Mouse (Mus musculus) thymus, adult 2 months (tissue): ENCODE data around the gene Sytl3. TPM values are rescaled to one million over a fixed set of nuclear protein-coding genes. Genes with fewer than 3 reads are reported as not detected.

Experiments used
- DNase-seq: peaks from one replicate; pipeline ENCODE4 v3.0.0; 2021
- H3K27ac ChIP-seq: fragments of 200-500 bp; 2 replicates; pipeline ENCODE4 v1.5.1; 2012; ENCODE audit warnings: low read length, control low read depth; ENCODE audit not compliant: control insufficient read depth, insufficient read depth
- H3K27me3 ChIP-seq: fragments of 200-500 bp; 2 replicates; pipeline ENCODE4 v1.6.1; 2012; ENCODE audit warnings: mild to moderate bottlenecking, low read length, moderate library complexity, mixed read lengths; ENCODE audit not compliant: control insufficient read depth, insufficient read depth
- H3K36me3 ChIP-seq: fragments of 200-500 bp; 2 replicates; pipeline ENCODE4 v1.6.1; 2012; ENCODE audit warnings: mild to moderate bottlenecking, low read length, moderate library complexity; ENCODE audit not compliant: control insufficient read depth, insufficient read depth
- H3K4me1 ChIP-seq: fragments of 200-500 bp; replicated peaks from 2 replicates; pipeline ENCODE4 v1.6.1; 2012; ENCODE audit warnings: low read length; ENCODE audit not compliant: control insufficient read depth, insufficient read depth
- H3K4me3 ChIP-seq: fragments of 200-500 bp; 2 replicates; pipeline ENCODE4 v1.5.1; 2012; ENCODE audit warnings: mild to moderate bottlenecking, low read length, control low read depth, moderate library complexity; ENCODE audit not compliant: control insufficient read depth, insufficient read depth
- CTCF ChIP-seq: fragments of 200-500 bp; IDR thresholded peaks from 2 replicates; pipeline ENCODE4 v1.5.1; 2012; ENCODE audit warnings: mild to moderate bottlenecking, control low read depth, low read length, moderate library complexity, borderline replicate concordance; ENCODE audit not compliant: control insufficient read depth, poor library complexity, insufficient read depth; ENCODE audit errors: extremely low read depth
- POLR2A ChIP-seq: fragments of 200-500 bp; IDR thresholded peaks from 2 replicates; pipeline ENCODE4 v1.6.1; 2012; ENCODE audit warnings: mild to moderate bottlenecking, low read length, control low read depth, moderate library complexity; ENCODE audit not compliant: control insufficient read depth, poor library complexity, insufficient read depth; ENCODE audit errors: extremely low read depth
- WGBS: fragments of 180-500 bp; shearing (Covaris S2); methylation state at CpG from one replicate; pipeline ENCODE4 v1.1.7; 2018; 5-methylcytosine and 5-hydroxymethylcytosine counted together
- polyA plus RNA-seq: library from polyadenylated mRNA; depleted of rRNA; stranded (reverse); fragments of >200 nt; gene quantifications from 2 replicates; pipeline ENCODE4 v1.2.3, GENCODE M21; 2012

The Sytl3 gene
- polyA plus RNA-seq, 1 experiment, result 40.1 TPM

- Histone ChIP-seq H3K27me3 (no peaks in the 10 kb centered on the region), H3K36me3 (peaks cover 79% of the 10 kb centered on the region), H3K4me3 (no peak overlapping the region), H3K4me1 (peaks cover 35% of the 10 kb centered on the region), H3K27ac (0 out of 2 replicates have a peak overlapping the region, but pooled peaks have one; percentile 6)
- TF ChIP-seq POLR2A (no peak), CTCF (no peak)
- 86% methylated on average over 7 of the region's 7 CpGs for WGBS
- DNase-seq, result no peak
Measured at GRCm38 (mm10) chr17:6738836-6739235, 79.9 kb downstream of the Sytl3 start.

- peaks cover 39% of the 10 kb centered on the region for H3K4me1 ChIP-seq
- no peak overlapping the region for H3K4me3 ChIP-seq
- WGBS, result 91% methylated on average over 13 of the region's 13 CpGs
- peaks cover 75% of the 10 kb centered on the region for H3K36me3 ChIP-seq
- TF ChIP-seq CTCF, result no peak
- H3K27ac ChIP-seq, result no peak overlapping the region
- no peak for DNase-seq
- no peaks in the 10 kb centered on the region for H3K27me3 ChIP-seq
Measured at GRCm38 (mm10) chr17:6739266-6739665, 80.4 kb downstream of the Sytl3 start.

- DNase-seq, result no peak
- 94% methylated on average over 15 of the region's 15 CpGs for WGBS
- Histone ChIP-seq H3K27ac (no peak overlapping the region), H3K4me1 (peaks cover 44% of the 10 kb centered on the region), H3K27me3 (no peaks in the 10 kb centered on the region), H3K36me3 (peaks cover 74% of the 10 kb centered on the region), H3K4me3 (no peak overlapping the region)
- TF ChIP-seq CTCF (no peak), POLR2A (no peak)
Measured at GRCm38 (mm10) chr17:6739756-6740155, 80.9 kb downstream of the Sytl3 start.

- 93% methylated on average over 19 of the region's 19 CpGs for WGBS
- TF ChIP-seq CTCF (no peak), POLR2A (no peak)
- Histone ChIP-seq H3K36me3 (peaks cover 76% of the 10 kb centered on the region), H3K4me3 (no peak overlapping the region), H3K4me1 (peaks cover 52% of the 10 kb centered on the region), H3K27me3 (no peaks in the 10 kb centered on the region), H3K27ac (no peak overlapping the region)
- no peak for DNase-seq
Measured at GRCm38 (mm10) chr17:6740331-6741170, 81.7 kb downstream of the Sytl3 start.

- H3K4me3 ChIP-seq, result no peak overlapping the region
- H3K27ac ChIP-seq, result no peak overlapping the region
- H3K36me3 ChIP-seq, result peaks cover 83% of the 10 kb centered on the region
- no peak for DNase-seq
- WGBS, result 93% methylated on average over 12 of the region's 12 CpGs
- H3K4me1 ChIP-seq, result peaks cover 57% of the 10 kb centered on the region
- no peak for TF ChIP-seq POLR2A
- TF ChIP-seq CTCF, result no peak
- no peaks in the 10 kb centered on the region for H3K27me3 ChIP-seq
Measured at GRCm38 (mm10) chr17:6741271-6741670, 82.4 kb downstream of the Sytl3 start.

- peaks cover 58% of the 10 kb centered on the region for H3K4me1 ChIP-seq
Measured at GRCm38 (mm10) chr17:6742083-6743038, 83.5 kb downstream of the Sytl3 start.

More at GRCm38 (mm10) chr17:6742083-6743038, 83.5 kb downstream of the Sytl3 start:
- Histone ChIP-seq H3K27ac (peak overlapping the region; percentile 99), H3K36me3 (peaks cover 83% of the 10 kb centered on the region), H3K4me3 (no peak overlapping the region), H3K27me3 (no peaks in the 10 kb centered on the region)
- WGBS, result 70% methylated on average over 33 of the region's 33 CpGs
- DNase-seq, result no peak
- TF ChIP-seq CTCF, result no peak
- TF ChIP-seq POLR2A, result no peak
